Mouse (Mus musculus): ENCODE measurements at regions not wholly inside any gene's neighbourhood (a gene's known extent, or its start where the extent isn't known, plus 50 kb on each side); places are given as distances from the start of the nearest gene placed in this dataset.

DNA sequence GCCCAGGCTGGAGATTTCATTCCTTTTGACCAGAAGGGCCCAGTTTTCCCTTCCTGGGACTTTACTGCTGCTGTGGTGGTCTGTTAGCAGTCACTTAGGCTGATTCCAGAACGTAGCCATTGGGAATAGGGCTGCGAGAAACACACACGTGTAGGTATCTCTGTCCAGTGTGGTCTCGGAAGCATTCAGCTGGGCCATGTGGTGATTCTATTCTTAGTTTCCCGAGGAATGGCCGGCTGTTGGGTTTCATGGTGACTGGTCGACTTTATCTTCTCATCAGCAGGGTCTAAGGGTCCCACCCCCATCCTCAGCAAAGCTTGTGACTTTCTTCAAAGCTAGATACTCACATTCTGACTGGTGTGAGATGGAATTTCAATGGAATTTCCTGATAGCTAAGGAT lies 59.2 kb upstream of the Tmpo start:
- no peaks in the 10 kb centered on the region for H3K79me2 ChIP-seq (replicated peaks; ENCODE audit: control insufficient read depth, extremely low read depth, insufficient read depth, poor library complexity, severe bottlenecking)
- in situ Hi-C loops (cut with MboI; ENCODE audit: low pct_ligation_motif_present, low pct_unique_long_range_greater_than_20kb, low sequenced_read_pairs) (no loop called here), dilution Hi-C loops (cut with MboI; ENCODE audit: extremely low pct_ligation_motif_present, extremely low pct_unique_long_range_greater_than_20kb, low sequenced_read_pairs) (no loop called here)
- no peak overlapping the region for H3K27ac ChIP-seq (ENCODE audit: insufficient read depth, low read depth)
- H3K4me2 ChIP-seq (ENCODE audit: insufficient read depth, low read depth, poor library complexity, severe bottlenecking): no peak overlapping the region
- TF ChIP-seq SIN3A (IDR thresholded peaks at IDR 0.05; ENCODE audit: low read length) (no peak), BHLHE40 (IDR thresholded peaks at IDR 0.05; ENCODE audit: low read depth, low read length) (no peak), EP300 (IDR thresholded peaks at IDR 0.05; ENCODE audit: low read length) (no peak), POLR2A (IDR thresholded peaks at IDR 0.05; ENCODE audit: low read depth, low read length) (no peak), CHD2 (IDR thresholded peaks at IDR 0.05; ENCODE audit: low read length) (no peak), MYC (IDR thresholded peaks at IDR 0.05; ENCODE audit: low read depth, low read length) (no peak)
- H3K9me3 ChIP-seq (replicated peaks; ENCODE audit: low read length): no peaks in the 10 kb centered on the region
- no peak for DNase-seq (ENCODE audit: extremely low read depth)
- H3K4me1 ChIP-seq (ENCODE audit: control insufficient read depth in 1 of 2, insufficient read depth in 2 of 2): no peaks in the 10 kb centered on the region
- H3K9ac ChIP-seq (ENCODE audit: insufficient read depth, low read depth): no peak overlapping the region
- no peak overlapping the region for H3K4me3 ChIP-seq (replicated peaks in 1 of 3; ENCODE audit: low read depth in 2 of 3, low read length in 2 of 3, poor library complexity in 1 of 3)
- H3K27me3 ChIP-seq (replicated peaks): no peaks in the 10 kb centered on the region
- H3K36me3 ChIP-seq (replicated peaks in 1 of 2; ENCODE audit: control insufficient read depth in 1 of 2, insufficient read depth in 1 of 2, low read length in 1 of 2): no peaks in the 10 kb centered on the region

DNA sequence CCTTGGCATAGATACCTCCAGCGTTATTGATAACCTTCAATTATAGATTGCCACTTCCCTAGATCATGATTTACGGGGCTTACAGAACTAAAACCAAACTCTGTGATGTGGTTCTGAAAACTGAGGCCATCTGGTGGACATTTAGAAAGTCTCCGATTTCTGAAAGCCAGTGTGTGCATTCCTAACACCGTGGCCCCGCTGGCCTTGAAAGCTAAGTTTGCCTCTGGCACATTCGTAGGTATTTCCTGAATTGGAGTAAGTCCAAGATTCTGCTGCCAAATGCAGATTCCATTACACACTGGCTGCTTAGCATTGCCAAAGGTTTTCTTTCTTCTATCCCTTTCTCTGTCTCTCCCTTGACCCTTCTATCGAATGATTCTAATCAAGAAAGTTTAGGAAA lies 55.7 kb upstream of the Tmpo start:
- Histone ChIP-seq H3K9ac (ENCODE audit: insufficient read depth, low read depth) (no peak overlapping the region), H3K4me3 (replicated peaks in 1 of 3; ENCODE audit: low read depth in 2 of 3, low read length in 2 of 3, poor library complexity in 1 of 3) (no peak overlapping the region), H3K4me2 (ENCODE audit: insufficient read depth, low read depth, poor library complexity, severe bottlenecking) (no peak overlapping the region), H3K9me3 (replicated peaks; ENCODE audit: low read length) (no peaks in the 10 kb centered on the region), H3K4me1 (ENCODE audit: control insufficient read depth in 1 of 2, insufficient read depth in 2 of 2) (peaks cover 3 to 6% of the 10 kb centered on the region in 2 experiments; a peak in 2 of 4 replicates), H3K27ac (ENCODE audit: insufficient read depth, low read depth) (no peak overlapping the region), H3K27me3 (replicated peaks) (no peaks in the 10 kb centered on the region), H3K36me3 (replicated peaks in 1 of 2; ENCODE audit: control insufficient read depth in 1 of 2, insufficient read depth in 1 of 2, low read length in 1 of 2) (no peaks in the 10 kb centered on the region), H3K79me2 (replicated peaks; ENCODE audit: control insufficient read depth, extremely low read depth, insufficient read depth, poor library complexity, severe bottlenecking) (no peaks in the 10 kb centered on the region)
- dilution Hi-C loops (cut with MboI; ENCODE audit: extremely low pct_ligation_motif_present, extremely low pct_unique_long_range_greater_than_20kb, low sequenced_read_pairs): no loop called here
- TF ChIP-seq CTCF (conservative IDR thresholded peaks at IDR 0.05 in 1 of 2, IDR thresholded peaks at IDR 0.05 in 1 of 2; ENCODE audit: low read depth in 2 of 2, low read length in 2 of 2) (peak in 1 of 2 experiments; percentile 71; a peak in 2 of 4 replicates), ZNF384 (IDR thresholded peaks at IDR 0.05; ENCODE audit: low read depth, low read length) (peak; percentile 39; the same call in 1 of the 2 replicates), RAD21 (IDR thresholded peaks at IDR 0.05; ENCODE audit: low read depth, low read length) (peak; percentile 43), SMC3 (IDR thresholded peaks at IDR 0.05; ENCODE audit: low read depth, low read length) (peak; percentile 69), ZKSCAN1 (IDR thresholded peaks at IDR 0.05; ENCODE audit: borderline replicate concordance, low read depth, low read length) (no peak), POLR2AphosphoS2 (IDR thresholded peaks at IDR 0.05; ENCODE audit: low read depth, low read length) (no peak)
- DNase-seq (ENCODE audit: extremely low read depth): peak; percentile 35
- in situ Hi-C loops (cut with MboI; ENCODE audit: low pct_ligation_motif_present, low pct_unique_long_range_greater_than_20kb, low sequenced_read_pairs): no loop called here

DNA sequence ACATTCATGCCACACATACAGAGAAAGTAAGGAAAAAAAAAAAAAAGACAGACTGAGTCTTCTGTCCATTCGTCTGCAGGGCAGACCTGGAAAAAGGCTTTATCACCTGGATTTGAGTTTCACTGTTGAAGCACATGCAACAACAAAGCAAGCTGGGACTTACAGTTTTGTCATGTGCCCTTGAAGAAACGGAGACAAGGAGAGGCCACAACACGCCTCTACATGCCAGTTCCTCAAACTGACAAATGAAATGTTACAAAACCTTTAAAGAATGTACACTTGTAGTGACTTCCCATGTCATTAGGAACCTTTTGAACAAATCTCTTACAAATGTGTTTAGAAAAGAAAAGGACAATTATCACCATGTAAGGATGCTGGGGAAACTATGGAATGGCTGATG lies 53.6 kb upstream of the Tmpo start:
- Histone ChIP-seq H3K4me2 (ENCODE audit: insufficient read depth, low read depth, poor library complexity, severe bottlenecking) (no peak overlapping the region), H3K9ac (ENCODE audit: insufficient read depth, low read depth) (no peak overlapping the region), H3K9me3 (replicated peaks; ENCODE audit: low read length) (no peaks in the 10 kb centered on the region), H3K27me3 (replicated peaks) (no peaks in the 10 kb centered on the region), H3K79me2 (replicated peaks; ENCODE audit: control insufficient read depth, extremely low read depth, insufficient read depth, poor library complexity, severe bottlenecking) (no peaks in the 10 kb centered on the region), H3K4me1 (ENCODE audit: control insufficient read depth in 1 of 2, insufficient read depth in 2 of 2) (peaks cover 3 to 6% of the 10 kb centered on the region in 2 experiments; a peak in 2 of 4 replicates), H3K27ac (ENCODE audit: insufficient read depth, low read depth) (no peak overlapping the region), H3K4me3 (replicated peaks in 1 of 3; ENCODE audit: low read depth in 2 of 3, low read length in 2 of 3, poor library complexity in 1 of 3) (no peak overlapping the region), H3K36me3 (replicated peaks in 1 of 2; ENCODE audit: control insufficient read depth in 1 of 2, insufficient read depth in 1 of 2, low read length in 1 of 2) (no peaks in the 10 kb centered on the region)
- TF ChIP-seq ZNF384 (IDR thresholded peaks at IDR 0.05; ENCODE audit: low read depth, low read length) (no peak), BHLHE40 (IDR thresholded peaks at IDR 0.05; ENCODE audit: low read depth, low read length) (peak; percentile 48; the same call in 1 of the 2 replicates), IRF4 (IDR thresholded peaks at IDR 0.05; ENCODE audit: low read depth, low read length) (0 out of 2 replicates have a peak, but pooled peaks have one; percentile 10)
- dilution Hi-C loops (cut with MboI; ENCODE audit: extremely low pct_ligation_motif_present, extremely low pct_unique_long_range_greater_than_20kb, low sequenced_read_pairs): no loop called here
- in situ Hi-C loops (cut with MboI; ENCODE audit: low pct_ligation_motif_present, low pct_unique_long_range_greater_than_20kb, low sequenced_read_pairs): no loop called here
- DNase-seq (ENCODE audit: extremely low read depth): no peak
